Mouse (Mus musculus) forebrain, embryonic 16.5 days (tissue): Measurements from ENCODE around the gene Adamts12. TPM values are rescaled to one million over a fixed set of nuclear protein-coding genes. Genes with fewer than 3 reads are reported as not detected.

Experiments used
- ATAC-seq: fragments of 200-750 bp; cut with Nextera tagmentation; 2 replicates; pipeline ENCODE4 v1.8.0; 2017; ENCODE audit warnings: mild to moderate bottlenecking, moderate library complexity
- H3K27ac ChIP-seq: fragments of 300-500 bp; sonication (generic); 2 replicates; pipeline ENCODE4 v1.5.1; 2014; ENCODE audit warnings: low read length, control low read depth
- H3K27me3 ChIP-seq: fragments of 300-500 bp; sonication (generic); replicated peaks from 2 replicates; pipeline ENCODE4 v1.6.1; 2014; ENCODE audit warnings: low read length; ENCODE audit not compliant: control insufficient read depth, insufficient read depth
- H3K36me3 ChIP-seq: fragments of 300-500 bp; sonication (generic); 2 replicates; pipeline ENCODE4 v1.6.1; 2014; ENCODE audit not compliant: control insufficient read depth, insufficient read depth
- H3K4me1 ChIP-seq: fragments of 300-500 bp; sonication (generic); replicated peaks from 2 replicates; pipeline ENCODE4 v1.6.1; 2014; ENCODE audit warnings: low read length; ENCODE audit not compliant: control insufficient read depth, insufficient read depth
- H3K4me2 ChIP-seq: fragments of 300-500 bp; sonication (generic); 2 replicates; pipeline ENCODE4 v1.6.1; 2014; ENCODE audit warnings: mild to moderate bottlenecking, low read length, control low read depth
- H3K4me3 ChIP-seq: fragments of 300-500 bp; sonication (generic); replicated peaks from 2 replicates; pipeline ENCODE4 v1.5.1; 2014; ENCODE audit warnings: mild to moderate bottlenecking, low read length, control low read depth
- H3K9ac ChIP-seq: fragments of 300-500 bp; sonication (generic); replicated peaks from 2 replicates; pipeline ENCODE4 v1.6.1; 2014; ENCODE audit warnings: low read depth, low read length, control low read depth
- H3K9me3 ChIP-seq: fragments of 300-500 bp; sonication (generic); 2 replicates; pipeline ENCODE4 v1.6.1; 2016; ENCODE audit warnings: low read length; ENCODE audit not compliant: control insufficient read depth
- WGBS: fragments of 180-500 bp; shearing (Covaris S2); extraction: QIAGEN DNeasy Blood & Tissue Kit; methylation state at CpG from one replicate; pipeline ENCODE4 v1.1.7; 2014; 5-methylcytosine and 5-hydroxymethylcytosine counted together
- polyA plus RNA-seq: library from polyadenylated mRNA; unstranded; fragments of >200 nt; fragmentation: Nextera tagmentation; extraction: Ambion mirVana; gene quantifications from 2 replicates; pipeline ENCODE4 v1.2.1, GENCODE M21; 2015

Adamts12 gene
- polyA plus RNA-seq, 1 experiment from 2014 or later = 0.84 TPM

DNA sequence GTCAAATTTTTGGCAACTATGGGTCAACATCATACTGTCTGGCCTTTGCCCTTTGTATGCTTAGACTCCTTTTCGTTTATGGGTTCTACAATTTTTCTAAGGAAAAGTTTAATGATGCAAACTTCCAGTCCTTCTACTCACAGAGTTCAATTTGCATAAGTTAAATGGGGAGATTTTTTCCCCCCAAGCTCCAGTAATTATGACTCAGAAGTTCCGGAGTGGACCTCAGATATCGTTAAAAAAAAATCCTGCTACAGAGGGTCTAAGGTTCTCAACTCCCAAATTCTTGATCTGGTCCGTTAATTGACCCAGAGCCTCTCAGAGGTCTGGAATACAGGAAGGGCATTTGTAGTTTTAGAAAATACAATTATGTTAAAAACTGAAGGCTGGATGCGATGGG is 297.2 kb downstream of the Adamts12 start:
- no peaks in the 10 kb centered on the region for H3K27me3 ChIP-seq
- no peaks in the 10 kb centered on the region; the same call in 1 of the 2 replicates for H3K4me1 ChIP-seq
- H3K4me3 ChIP-seq = no peak overlapping the region
- no peak overlapping the region for H3K27ac ChIP-seq
- H3K9me3 ChIP-seq = no peaks in the 10 kb centered on the region
- no peak overlapping the region for H3K9ac ChIP-seq
- ATAC-seq = no peak
- WGBS = 84% methylated on average over 5 of the region's 5 CpGs
- no peak overlapping the region for H3K4me2 ChIP-seq
- H3K36me3 ChIP-seq = no peaks in the 10 kb centered on the region

- WGBS = 14% methylated on average over 2 of the region's 2 CpGs
- no peaks in the 10 kb centered on the region for H3K36me3 ChIP-seq
- no peaks in the 10 kb centered on the region for H3K27me3 ChIP-seq
- ATAC-seq = peak; percentile 43; the same call in 1 of the 2 replicates
- no peak overlapping the region for H3K4me2 ChIP-seq
- no peak overlapping the region for H3K4me3 ChIP-seq
- H3K4me1 ChIP-seq = no peaks in the 10 kb centered on the region; the same call in 1 of the 2 replicates
- no peak overlapping the region for H3K27ac ChIP-seq
- H3K9ac ChIP-seq = no peak overlapping the region
- no peaks in the 10 kb centered on the region for H3K9me3 ChIP-seq
These were observed 299.5 kb downstream of the Adamts12 start for GRCm38 (mm10) chr15:11364112-11364511.

GRCm38 (mm10) chr15:11364795-11365194 is 300.2 kb downstream of the Adamts12 start:
- Histone ChIP-seq H3K27me3 (no peaks in the 10 kb centered on the region), H3K4me2 (no peak overlapping the region), H3K4me3 (no peak overlapping the region), H3K9me3 (no peaks in the 10 kb centered on the region), H3K27ac (no peak overlapping the region), H3K4me1 (no peaks in the 10 kb centered on the region; the same call in 1 of the 2 replicates), H3K36me3 (no peaks in the 10 kb centered on the region), H3K9ac (no peak overlapping the region)
- no peak for ATAC-seq
- WGBS = 92% methylated on average over 1 of the region's 1 CpGs

GRCm38 (mm10) chr15:11369572-11369971 is 305.0 kb downstream of the Adamts12 start:
- H3K4me3 ChIP-seq = no peak overlapping the region
- no peaks in the 10 kb centered on the region for H3K27me3 ChIP-seq
- H3K36me3 ChIP-seq = no peaks in the 10 kb centered on the region
- no peaks in the 10 kb centered on the region for H3K4me1 ChIP-seq
- H3K4me2 ChIP-seq = no peak overlapping the region
- no peaks in the 10 kb centered on the region for H3K9me3 ChIP-seq
- 82% methylated on average over 3 of the region's 3 CpGs for WGBS
- no peak overlapping the region for H3K9ac ChIP-seq
- H3K27ac ChIP-seq = no peak overlapping the region
- no peak for ATAC-seq

- no peak overlapping the region for H3K4me2 ChIP-seq
- 91% methylated on average over 7 of the region's 7 CpGs for WGBS
- H3K27me3 ChIP-seq = no peaks in the 10 kb centered on the region
- no peak overlapping the region for H3K4me3 ChIP-seq
- no peaks in the 10 kb centered on the region for H3K36me3 ChIP-seq
- no peak overlapping the region for H3K9ac ChIP-seq
- no peaks in the 10 kb centered on the region for H3K4me1 ChIP-seq
- no peak for ATAC-seq
- no peaks in the 10 kb centered on the region for H3K9me3 ChIP-seq
- no peak overlapping the region for H3K27ac ChIP-seq
These were observed 306.0 kb downstream of the Adamts12 start for GRCm38 (mm10) chr15:11370477-11371085.

DNA sequence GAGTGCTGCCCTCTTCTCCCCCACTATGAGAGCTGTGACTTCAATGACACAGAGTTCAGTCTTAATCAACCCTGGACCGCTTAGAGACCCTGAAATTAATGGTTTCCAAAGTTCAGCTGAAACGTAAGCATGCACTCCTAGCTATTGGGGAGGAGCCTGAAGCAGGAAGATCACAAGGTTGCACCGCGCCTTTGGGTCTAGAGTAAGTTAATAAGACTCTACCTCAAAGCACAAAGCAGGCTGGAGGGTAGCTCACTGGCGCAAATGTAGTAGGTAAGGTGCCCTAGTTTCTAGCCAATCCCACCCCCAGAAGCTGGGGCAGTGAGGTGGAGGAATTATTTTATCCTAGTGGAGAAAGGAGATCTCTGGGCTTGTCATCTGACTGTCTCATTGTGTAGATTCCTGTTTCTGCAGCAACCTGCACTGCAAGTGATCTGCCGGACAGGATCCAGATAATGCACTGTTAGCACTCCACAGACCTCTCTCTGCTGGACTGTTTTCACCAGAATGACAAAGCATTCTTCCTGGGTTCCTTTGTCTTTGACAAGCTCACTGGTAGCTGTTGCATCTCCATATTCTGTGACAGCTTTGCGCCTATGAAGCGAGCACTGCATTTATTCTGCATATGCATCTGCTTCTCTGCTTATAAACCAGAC is 315.0 kb downstream of the Adamts12 start:
- H3K4me3 ChIP-seq = no peak overlapping the region

DNA sequence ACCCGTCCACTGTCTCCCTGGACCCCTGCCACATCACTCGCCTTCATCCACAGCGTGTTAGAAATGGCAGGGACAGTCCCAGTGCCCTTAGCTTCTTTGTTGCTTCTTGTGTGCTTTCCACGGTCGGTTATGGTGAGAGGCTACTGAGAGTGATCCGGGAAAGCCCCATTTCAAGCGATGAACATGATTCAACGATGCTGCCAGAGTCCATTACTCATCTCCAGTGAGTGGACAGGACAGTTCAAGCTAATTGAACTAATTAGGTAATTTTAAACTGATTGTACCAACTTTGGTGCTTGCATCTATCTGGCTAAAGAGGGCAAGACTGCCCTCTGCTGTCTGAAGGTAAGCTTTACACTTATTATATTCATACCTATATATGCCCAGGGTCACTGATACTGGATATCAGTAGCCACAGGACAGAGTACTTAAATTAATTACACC is 315.5 kb downstream of the Adamts12 start:
- Histone ChIP-seq H3K27me3 (no peaks in the 10 kb centered on the region), H3K4me1 (no peaks in the 10 kb centered on the region), H3K4me2 (no peak overlapping the region), H3K36me3 (peaks cover 10% of the 10 kb centered on the region), H3K9ac (no peak overlapping the region), H3K4me3 (no peak overlapping the region), H3K9me3 (no peaks in the 10 kb centered on the region), H3K27ac (no peak overlapping the region)
- ATAC-seq = peak; percentile 65
- 44% methylated on average over 8 of the region's 8 CpGs for WGBS

More for the DNA sequence above, 315.0 kb downstream of the Adamts12 start:
- Histone ChIP-seq H3K4me1 (no peaks in the 10 kb centered on the region), H3K27ac (no peak overlapping the region), H3K36me3 (peaks cover 4% of the 10 kb centered on the region), H3K9me3 (no peaks in the 10 kb centered on the region), H3K27me3 (no peaks in the 10 kb centered on the region), H3K4me2 (no peak overlapping the region), H3K9ac (no peak overlapping the region)
- no peak for ATAC-seq
- 88% methylated on average over 8 of the region's 8 CpGs for WGBS

DNA sequence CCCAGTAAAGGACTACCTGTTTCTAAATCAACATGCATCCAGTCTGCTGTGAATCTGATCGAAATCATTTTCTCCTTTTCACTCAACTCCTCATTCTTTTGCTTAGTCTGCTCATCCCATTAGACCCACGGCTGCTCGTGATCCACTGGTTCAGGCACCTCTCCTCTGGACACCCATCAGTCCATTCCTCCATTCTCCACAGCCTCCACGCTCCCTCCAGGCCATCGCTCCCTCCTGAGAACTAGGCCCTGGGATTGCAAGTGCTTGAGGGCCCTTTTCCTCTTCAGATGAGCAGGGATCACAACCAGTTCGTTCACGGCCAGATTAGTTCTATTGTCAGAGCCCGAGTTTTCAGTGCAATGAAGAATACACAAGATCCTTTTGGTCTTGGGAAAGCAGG is 316.0 kb downstream of the Adamts12 start:
- WGBS = 75% methylated on average over 8 of the region's 8 CpGs
- Histone ChIP-seq H3K4me1 (no peaks in the 10 kb centered on the region), H3K9ac (no peak overlapping the region), H3K27ac (no peak overlapping the region), H3K36me3 (peaks cover 12% of the 10 kb centered on the region), H3K4me3 (no peak overlapping the region), H3K27me3 (no peaks in the 10 kb centered on the region), H3K4me2 (no peak overlapping the region), H3K9me3 (no peaks in the 10 kb centered on the region)
- ATAC-seq = no peak

DNA sequence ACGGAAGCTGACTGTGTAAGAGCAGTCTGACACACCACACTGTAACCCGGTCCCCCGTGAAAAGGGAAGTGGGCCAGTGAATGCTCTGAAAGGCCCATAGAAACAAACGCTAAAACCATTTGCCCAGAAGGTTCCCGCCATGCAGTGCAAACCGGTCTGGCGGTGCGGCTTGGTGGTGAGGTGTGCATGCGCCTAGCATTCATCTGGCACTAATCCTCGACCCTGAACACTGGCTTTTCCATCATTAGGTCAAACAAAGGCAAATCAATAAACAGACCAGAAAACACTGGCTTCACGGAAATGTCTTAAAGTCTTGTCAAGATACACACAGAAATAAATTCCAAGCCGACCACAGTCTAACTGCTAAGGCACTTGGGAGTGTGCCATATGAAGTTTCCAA is 318.0 kb downstream of the Adamts12 start:
- Histone ChIP-seq H3K27me3 (no peaks in the 10 kb centered on the region), H3K27ac (no peak overlapping the region), H3K9me3 (no peaks in the 10 kb centered on the region), H3K9ac (no peak overlapping the region), H3K4me2 (no peak overlapping the region), H3K4me1 (no peaks in the 10 kb centered on the region), H3K4me3 (no peak overlapping the region), H3K36me3 (peaks cover 24% of the 10 kb centered on the region)
- WGBS = 75% methylated on average over 12 of the region's 12 CpGs
- ATAC-seq = no peak
